ENCODE assay signal across 31 mouse cellular contexts in genomic region chr5:112053600-112054155, GRCm38 (mm10).
A peak's percentile ranks its signal among the peaks of the same experiment; 100 is the strongest.
DNase-seq lines count a peak whose midpoint lies in the region; ATAC-seq and TF ChIP-seq lines count a peak whose summit lies in the region.
"Had no signal": no experiment of that assay in that cellular context is flagged by ENCODE, and none has a peak within 500 bp of the region (broad histone marks: within the 10 kb centered on the region; RNA-seq: fewer than 3 reads in every experiment).

No protein-coding gene starts in this region.

- WGBS in lung, embryonic 14.5 days = 82% methylated on average over 5 of the region's 5 CpGs
- WGBS in lung, adult 2 months = 69% methylated on average over 5 of the region's 5 CpGs
- 87% methylated on average over 5 of the region's 5 CpGs for WGBS in hindbrain, embryonic 10.5 days

- no peak overlapping the region for H3K4me3 ChIP-seq in lung, embryonic 14.5 days (ENCODE audit: low read depth, low read length)
- H3K4me3 ChIP-seq in lung, adult 2 months (replicated peaks; ENCODE audit: extremely low read depth, low read depth, low read length) = no peak overlapping the region
- no peak overlapping the region for H3K4me3 ChIP-seq in hindbrain, embryonic 10.5 days
- H3K4me3 ChIP-seq: forebrain, embryonic 10.5 days; heart, adult 2 months; heart, embryonic 12.5 days; intestine, embryonic 15.5 days; liver, embryonic 12.5 days; neural tube, embryonic 13.5 days; stomach, embryonic 15.5 days had no signal

- no peaks in the 10 kb centered on the region for H3K4me1 ChIP-seq in lung, embryonic 14.5 days (ENCODE audit: insufficient read depth)
- H3K4me1 ChIP-seq in lung, adult 2 months (ENCODE audit: control insufficient read depth, insufficient read depth, low read length) = no peaks in the 10 kb centered on the region
- peaks cover 19% of the 10 kb centered on the region; the same call in 1 of the 2 replicates for H3K4me1 ChIP-seq in hindbrain, embryonic 10.5 days (replicated peaks)
- H3K4me1 ChIP-seq: heart, embryonic 12.5 days; intestine, embryonic 15.5 days; liver, embryonic 12.5 days; stomach, embryonic 15.5 days had no signal

- TF ChIP-seq CTCF in lung, embryonic 14.5 days (IDR thresholded peaks at IDR 0.05; ENCODE audit: low read depth) = no peak
- TF ChIP-seq CTCF in lung, adult 2 months (IDR thresholded peaks at IDR 0.05; ENCODE audit: insufficient read depth, low read length) = no peak

- H3K27me3 ChIP-seq in lung, embryonic 14.5 days (ENCODE audit: insufficient read depth, low read length) = 0 out of 2 replicates have a peak, but pooled peaks cover 3% of the 10 kb centered on the region
- H3K27me3 ChIP-seq in hindbrain, embryonic 10.5 days (ENCODE audit: insufficient read depth, poor library complexity, severe bottlenecking) = no peaks in the 10 kb centered on the region
- H3K27me3 ChIP-seq: CH12.LX; intestine, embryonic 15.5 days; liver, embryonic 12.5 days had no signal

- no peak for ATAC-seq in lung, embryonic 14.5 days (ENCODE audit: insufficient read depth)
- ATAC-seq: activated CD4-positive, CD25-positive, alpha-beta regulatory T cell, adult 4 months; forebrain, postnatal 0 days; hindbrain, embryonic 16.5 days; intestine, embryonic 15.5 days; liver, embryonic 12.5 days; liver, postnatal 0 days had no signal

- H3K36me3 ChIP-seq in lung, embryonic 14.5 days (ENCODE audit: insufficient read depth) = no peaks in the 10 kb centered on the region
- no peaks in the 10 kb centered on the region for H3K36me3 ChIP-seq in hindbrain, embryonic 10.5 days
- H3K36me3 ChIP-seq: forebrain, embryonic 10.5 days; heart, embryonic 12.5 days; intestine, embryonic 15.5 days; liver, embryonic 12.5 days; neural tube, embryonic 13.5 days; stomach, embryonic 15.5 days had no signal

- no peak overlapping the region for H3K27ac ChIP-seq in lung, embryonic 14.5 days (ENCODE audit: low read depth)
- H3K27ac ChIP-seq in hindbrain, embryonic 10.5 days = no peak overlapping the region
- H3K27ac ChIP-seq: forebrain, embryonic 10.5 days; heart, adult 2 months; intestine, embryonic 15.5 days; kidney, postnatal 0 days; liver, embryonic 12.5 days; neural tube, embryonic 13.5 days; stomach, embryonic 15.5 days had no signal

- no peak overlapping the region for H3K4me2 ChIP-seq in lung, embryonic 14.5 days
- H3K4me2 ChIP-seq: heart, embryonic 12.5 days; intestine, embryonic 15.5 days; liver, embryonic 12.5 days; midbrain, embryonic 11.5 days; neural tube, embryonic 13.5 days; stomach, embryonic 15.5 days had no signal

- no peak for TF ChIP-seq POLR2A in lung, adult 2 months (IDR thresholded peaks at IDR 0.05; ENCODE audit: borderline replicate concordance, extremely low read depth, low read depth, low read length)

- no peaks in the 10 kb centered on the region for H3K9me3 ChIP-seq in lung, embryonic 14.5 days (ENCODE audit: low read depth, low read length)
- no peaks in the 10 kb centered on the region for H3K9me3 ChIP-seq in hindbrain, embryonic 10.5 days
- H3K9me3 ChIP-seq: forebrain, embryonic 10.5 days; intestine, embryonic 15.5 days; liver, embryonic 12.5 days; neural tube, embryonic 13.5 days; stomach, embryonic 15.5 days had no signal

- peak; percentile 21 for DNase-seq in lung, embryonic 14.5 days
- DNase-seq in lung, adult 2 months = no peak
- peak; percentile 5 for DNase-seq in CD4-positive helper T cell, adult 2 months (ENCODE audit: low read depth, low spot score)
- peak; percentile 78 for DNase-seq in ZHBTc4 (ENCODE audit: low read depth, low spot score)
- peak; percentile 49 for DNase-seq in lung, postnatal 36 days
- DNase-seq in testis, postnatal 14 days (ENCODE audit: low spot score) = no peak
- DNase-seq in adrenal gland, postnatal 14 days = no peak
- DNase-seq in hindbrain, embryonic 10.5 days (ENCODE audit: low spot score) = no peak
- DNase-seq: adrenal gland, adult 2 months; cerebellum, adult 2 months; cerebellum, postnatal 14 days; forebrain, postnatal 0 days; heart, adult 2 months; kidney, adult 8-10 months; layer of hippocampus, postnatal 36 days; left cerebral cortex, postnatal 4 days; liver, postnatal 0 days; right cerebral cortex, postnatal 25 days; thymus, adult 18-20 months; thymus, postnatal 25 days had no signal

- no peak overlapping the region for H3K9ac ChIP-seq in lung, embryonic 14.5 days
- H3K9ac ChIP-seq: forebrain, postnatal 0 days; heart, embryonic 12.5 days; intestine, embryonic 15.5 days; liver, embryonic 12.5 days; liver, postnatal 0 days; neural tube, embryonic 13.5 days; stomach, embryonic 15.5 days had no signal

Comparison
In these comparisons a context has a peak if more than half of its experiments do, and no peak if none do; other contexts are left out.
1. DNase-seq: peak in lung, embryonic 14.5 days (single experiment), CD4-positive helper T cell, adult 2 months (single experiment), ZHBTc4 (single experiment) and lung, postnatal 36 days (single experiment); none in lung, adult 2 months (single experiment), testis, postnatal 14 days (single experiment), adrenal gland, postnatal 14 days (single experiment) and hindbrain, embryonic 10.5 days (single experiment).